Mouse (Mus musculus): Measurements from ENCODE around the gene Dner. TPM values are rescaled to one million over a fixed set of nuclear protein-coding genes. Genes with fewer than 3 reads are reported as not detected.

Gene Dner
- polyA plus RNA-seq, 1 experiment from 2014 or later: 28.5 TPM

DNA sequence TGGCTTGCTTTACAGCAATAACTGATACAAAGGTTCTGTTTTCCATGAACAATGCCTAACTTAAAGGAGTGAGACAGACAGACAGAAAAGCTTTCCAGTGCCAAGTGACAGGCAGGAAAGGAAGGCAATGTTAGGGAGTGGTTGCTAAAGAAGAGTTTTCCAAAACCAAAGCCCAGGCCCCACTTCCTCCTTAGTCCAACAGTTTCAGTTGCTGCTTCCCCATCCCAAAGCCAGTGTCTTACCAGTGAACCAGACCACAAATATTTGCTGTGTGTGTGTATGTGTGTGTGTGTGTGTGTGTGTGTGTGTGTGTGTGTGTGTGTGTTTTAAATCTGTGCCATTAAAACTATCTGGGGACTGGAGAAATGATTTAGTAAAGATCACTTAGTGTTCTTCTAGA is 258.5 kb downstream of the Dner start:
- ATAC-seq (replicated peaks; ENCODE audit: low FRiP score): no peak

DNA sequence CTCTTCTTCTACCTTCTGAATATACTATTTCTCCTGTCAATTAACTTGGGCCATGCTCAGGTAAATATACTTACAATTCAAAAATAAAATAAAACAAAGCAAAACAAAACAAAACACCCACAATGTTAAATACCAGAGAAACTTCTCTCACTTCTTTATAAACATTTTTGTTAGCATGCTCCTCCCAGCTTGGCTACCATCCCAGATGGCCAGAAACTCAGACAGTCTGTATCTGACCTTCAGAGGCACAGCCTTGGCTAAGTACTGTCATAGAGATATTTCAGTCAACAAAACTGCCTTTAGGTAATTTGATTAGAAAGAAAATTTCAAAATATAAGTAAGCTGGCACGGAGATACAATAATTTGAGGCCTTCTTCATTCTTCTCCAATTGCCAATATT is 259.7 kb downstream of the Dner start:
- Histone ChIP-seq H3K27me3 (ENCODE audit: control insufficient read depth, insufficient read depth, low read length) (no peaks in the 10 kb centered on the region), H3K4me3 (ENCODE audit: low read depth, low read length) (no peak overlapping the region), H3K4me1 (replicated peaks; ENCODE audit: control insufficient read depth, insufficient read depth, low read length) (no peaks in the 10 kb centered on the region), H3K9me3 (ENCODE audit: control insufficient read depth, low read length) (no peaks in the 10 kb centered on the region), H3K9ac (ENCODE audit: low read length) (no peak overlapping the region), H3K27ac (ENCODE audit: low read depth, low read length) (no peak overlapping the region), H3K4me2 (ENCODE audit: low read depth, low read length, severe bottlenecking) (no peak overlapping the region), H3K36me3 (ENCODE audit: control insufficient read depth, insufficient read depth, low read length) (no peaks in the 10 kb centered on the region)
- 73% methylated on average over 1 of the region's 1 CpGs for WGBS
- no peak for ATAC-seq (replicated peaks; ENCODE audit: low FRiP score)
- no peak for DNase-seq (ENCODE audit: low spot score)

More for the DNA sequence above, 258.5 kb downstream of the Dner start:
- no peaks in the 10 kb centered on the region for H3K9me3 ChIP-seq (ENCODE audit: control insufficient read depth, low read length)
- no peak overlapping the region for H3K9ac ChIP-seq (ENCODE audit: low read length)
- no peaks in the 10 kb centered on the region for H3K36me3 ChIP-seq (ENCODE audit: control insufficient read depth, insufficient read depth, low read length)
- H3K4me3 ChIP-seq (ENCODE audit: low read depth, low read length): no peak overlapping the region
- no peak overlapping the region for H3K27ac ChIP-seq (ENCODE audit: low read depth, low read length)
- no peaks in the 10 kb centered on the region for H3K27me3 ChIP-seq (ENCODE audit: control insufficient read depth, insufficient read depth, low read length)
- no peaks in the 10 kb centered on the region for H3K4me1 ChIP-seq (replicated peaks; ENCODE audit: control insufficient read depth, insufficient read depth, low read length)
- no peak overlapping the region for H3K4me2 ChIP-seq (ENCODE audit: low read depth, low read length, severe bottlenecking)
- no peak for DNase-seq (ENCODE audit: low spot score)

DNA sequence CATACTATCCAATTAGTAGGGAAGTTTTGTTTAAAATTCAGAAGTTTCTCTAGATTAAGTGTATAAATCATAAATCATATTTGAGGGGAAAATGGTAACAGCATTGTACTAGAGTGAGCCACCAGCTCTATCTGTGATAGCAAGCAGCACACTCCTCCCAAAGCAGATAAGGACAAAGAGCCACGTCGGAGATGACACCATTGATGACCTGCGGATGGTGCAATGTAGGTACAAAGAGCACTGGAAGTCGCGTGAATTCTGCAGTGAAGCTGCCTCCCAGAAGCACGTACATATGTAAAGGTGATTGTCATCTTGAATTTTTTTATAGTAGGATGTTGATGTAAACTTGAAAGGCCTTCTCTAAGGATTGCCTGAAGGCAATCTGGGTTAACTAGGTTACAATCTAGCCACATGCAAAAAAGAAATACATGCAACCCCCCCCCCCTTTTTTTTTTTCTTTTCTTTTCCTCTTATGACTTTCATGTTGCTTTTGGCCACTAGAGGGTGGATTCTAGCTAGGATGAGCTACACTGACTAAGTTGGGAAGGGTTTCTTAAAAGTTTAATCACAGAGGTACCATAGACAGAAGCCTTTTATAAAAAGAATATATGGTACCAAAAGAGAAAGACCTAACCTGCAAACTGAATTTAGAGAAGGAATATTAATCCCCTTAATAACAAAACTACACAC is 262.6 kb downstream of the Dner start:
- ATAC-seq (replicated peaks; ENCODE audit: low FRiP score): no peak
- no peak overlapping the region for H3K4me2 ChIP-seq (ENCODE audit: low read depth, low read length, severe bottlenecking)
- H3K4me1 ChIP-seq (replicated peaks; ENCODE audit: control insufficient read depth, insufficient read depth, low read length): no peaks in the 10 kb centered on the region
- H3K4me3 ChIP-seq (ENCODE audit: low read depth, low read length): no peak overlapping the region
- H3K27ac ChIP-seq (ENCODE audit: low read depth, low read length): no peak overlapping the region
- DNase-seq (ENCODE audit: low spot score): no peak
- WGBS: 87% methylated on average over 6 of the region's 6 CpGs
- H3K9me3 ChIP-seq (ENCODE audit: control insufficient read depth, low read length): no peaks in the 10 kb centered on the region
- no peaks in the 10 kb centered on the region for H3K27me3 ChIP-seq (ENCODE audit: control insufficient read depth, insufficient read depth, low read length)
- no peak overlapping the region for H3K9ac ChIP-seq (ENCODE audit: low read length)
- H3K36me3 ChIP-seq (ENCODE audit: control insufficient read depth, insufficient read depth, low read length): no peaks in the 10 kb centered on the region

DNA sequence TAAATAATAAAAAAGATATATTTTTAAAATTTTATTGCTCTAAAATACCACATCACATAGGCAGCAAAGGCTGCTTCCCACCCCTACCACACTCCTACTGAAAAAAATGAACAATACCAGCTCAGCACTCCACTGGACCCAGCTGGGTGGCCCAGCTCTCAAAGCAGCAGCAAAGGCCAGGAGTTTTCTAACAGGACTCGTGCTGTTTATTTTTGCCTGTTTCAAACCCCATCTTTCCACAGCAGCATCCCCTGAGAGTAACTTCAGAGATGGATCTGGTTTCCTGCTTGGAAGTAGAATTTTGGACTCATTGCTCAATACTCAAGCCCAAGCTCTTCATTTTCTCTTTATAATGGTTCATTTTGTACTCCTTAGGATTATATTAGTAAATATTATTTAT is 263.7 kb downstream of the Dner start:
- 76% methylated on average over 1 of the region's 1 CpGs for WGBS
- H3K36me3 ChIP-seq (ENCODE audit: control insufficient read depth, insufficient read depth, low read length): no peaks in the 10 kb centered on the region

DNA sequence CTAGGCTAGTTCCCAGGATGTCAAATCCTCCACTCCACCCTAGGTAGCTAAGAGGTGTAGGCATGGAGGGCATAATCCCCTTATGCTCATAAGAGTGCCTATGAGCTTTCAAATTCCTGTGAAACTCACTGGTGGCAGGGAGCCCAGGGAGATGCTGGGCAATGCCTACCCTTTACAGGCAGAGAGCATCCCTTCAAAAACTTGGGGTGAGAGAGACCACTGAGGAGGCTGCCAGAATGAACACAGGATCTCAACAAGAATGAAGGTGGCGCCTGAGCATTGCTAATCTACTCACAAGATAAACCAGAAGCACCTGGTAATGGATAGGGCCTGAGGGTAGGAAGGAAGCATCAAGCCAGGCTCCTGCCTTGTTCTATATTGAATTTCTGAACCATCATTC is 267.7 kb downstream of the Dner start:
- 74% methylated on average over 1 of the region's 1 CpGs for WGBS
- no peaks in the 10 kb centered on the region for H3K27me3 ChIP-seq (ENCODE audit: control insufficient read depth, insufficient read depth, low read length)
- H3K4me2 ChIP-seq (ENCODE audit: low read depth, low read length, severe bottlenecking): no peak overlapping the region
- no peak overlapping the region for H3K9ac ChIP-seq (ENCODE audit: low read length)
- no peaks in the 10 kb centered on the region for H3K4me1 ChIP-seq (replicated peaks; ENCODE audit: control insufficient read depth, insufficient read depth, low read length)
- ATAC-seq (replicated peaks; ENCODE audit: low FRiP score): no peak
- H3K36me3 ChIP-seq (ENCODE audit: control insufficient read depth, insufficient read depth, low read length): no peaks in the 10 kb centered on the region
- H3K4me3 ChIP-seq (ENCODE audit: low read depth, low read length): no peak overlapping the region
- no peak overlapping the region for H3K27ac ChIP-seq (ENCODE audit: low read depth, low read length)
- no peak for DNase-seq (ENCODE audit: low spot score)
- H3K9me3 ChIP-seq (ENCODE audit: control insufficient read depth, low read length): no peaks in the 10 kb centered on the region

More for the DNA sequence above, 263.7 kb downstream of the Dner start:
- Histone ChIP-seq H3K9ac (ENCODE audit: low read length) (no peak overlapping the region), H3K27ac (ENCODE audit: low read depth, low read length) (no peak overlapping the region), H3K4me2 (ENCODE audit: low read depth, low read length, severe bottlenecking) (no peak overlapping the region), H3K9me3 (ENCODE audit: control insufficient read depth, low read length) (no peaks in the 10 kb centered on the region), H3K27me3 (ENCODE audit: control insufficient read depth, insufficient read depth, low read length) (no peaks in the 10 kb centered on the region), H3K4me1 (replicated peaks; ENCODE audit: control insufficient read depth, insufficient read depth, low read length) (no peaks in the 10 kb centered on the region), H3K4me3 (ENCODE audit: low read depth, low read length) (no peak overlapping the region)
- ATAC-seq (replicated peaks; ENCODE audit: low FRiP score): no peak
- no peak for DNase-seq (ENCODE audit: low spot score)

DNA sequence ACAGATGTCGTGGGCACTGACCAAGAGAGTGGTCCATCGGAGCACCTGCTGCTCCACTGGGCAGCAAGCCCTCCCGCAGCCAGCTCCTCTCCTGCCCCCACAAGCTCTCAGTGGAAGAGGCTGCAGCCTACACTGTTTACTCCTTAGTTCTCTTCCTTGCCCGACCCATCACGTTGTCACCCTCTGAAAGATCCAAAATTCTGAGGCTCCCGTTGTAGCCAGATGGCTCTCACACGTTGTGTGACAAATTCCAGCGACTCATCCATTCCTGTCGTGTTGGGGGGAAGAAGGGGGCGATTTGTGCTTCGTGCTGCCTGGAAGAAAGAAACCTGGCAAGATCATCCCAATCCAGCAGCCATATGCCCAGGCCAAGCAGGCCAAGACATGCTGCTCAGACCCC is 268.3 kb downstream of the Dner start:
- no peak overlapping the region for H3K4me2 ChIP-seq (ENCODE audit: low read depth, low read length, severe bottlenecking)
- WGBS: 83% methylated on average over 11 of the region's 11 CpGs

DNA sequence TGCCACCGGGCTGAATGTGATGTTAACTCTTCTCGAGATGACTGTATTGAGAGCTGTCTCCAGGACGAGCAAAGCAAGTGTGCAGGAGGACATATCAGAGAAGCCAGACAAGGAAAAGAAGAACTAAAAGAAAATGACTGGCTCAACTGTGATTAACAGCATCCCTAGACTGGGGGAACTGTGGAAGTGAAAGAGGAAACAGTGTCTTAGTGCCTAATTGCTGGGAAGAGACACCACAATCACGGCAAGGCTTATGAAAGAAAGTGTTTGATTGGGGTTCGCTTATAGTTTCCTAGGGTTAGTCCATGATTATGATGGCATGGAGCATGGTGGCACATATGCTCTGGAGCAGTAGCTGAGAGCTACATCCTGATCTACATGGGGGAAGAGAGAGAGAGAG is 269.3 kb downstream of the Dner start:
- Histone ChIP-seq H3K9ac (ENCODE audit: low read length) (no peak overlapping the region), H3K36me3 (ENCODE audit: control insufficient read depth, insufficient read depth, low read length) (no peaks in the 10 kb centered on the region), H3K9me3 (ENCODE audit: control insufficient read depth, low read length) (no peaks in the 10 kb centered on the region), H3K4me1 (replicated peaks; ENCODE audit: control insufficient read depth, insufficient read depth, low read length) (no peaks in the 10 kb centered on the region), H3K27ac (ENCODE audit: low read depth, low read length) (no peak overlapping the region), H3K27me3 (ENCODE audit: control insufficient read depth, insufficient read depth, low read length) (no peaks in the 10 kb centered on the region), H3K4me3 (ENCODE audit: low read depth, low read length) (no peak overlapping the region), H3K4me2 (ENCODE audit: low read depth, low read length, severe bottlenecking) (no peak overlapping the region)
- WGBS: 89% methylated on average over 5 of the region's 5 CpGs
- DNase-seq (ENCODE audit: low spot score) (no peak), ATAC-seq (replicated peaks; ENCODE audit: low FRiP score) (no peak)

More for the DNA sequence above, 268.3 kb downstream of the Dner start:
- DNase-seq (ENCODE audit: low spot score) (no peak), ATAC-seq (replicated peaks; ENCODE audit: low FRiP score) (no peak)
- Histone ChIP-seq H3K4me1 (replicated peaks; ENCODE audit: control insufficient read depth, insufficient read depth, low read length) (no peaks in the 10 kb centered on the region), H3K9me3 (ENCODE audit: control insufficient read depth, low read length) (no peaks in the 10 kb centered on the region), H3K27me3 (ENCODE audit: control insufficient read depth, insufficient read depth, low read length) (no peaks in the 10 kb centered on the region), H3K27ac (ENCODE audit: low read depth, low read length) (no peak overlapping the region), H3K4me3 (ENCODE audit: low read depth, low read length) (no peak overlapping the region), H3K9ac (ENCODE audit: low read length) (no peak overlapping the region), H3K36me3 (ENCODE audit: control insufficient read depth, insufficient read depth, low read length) (no peaks in the 10 kb centered on the region)

DNA sequence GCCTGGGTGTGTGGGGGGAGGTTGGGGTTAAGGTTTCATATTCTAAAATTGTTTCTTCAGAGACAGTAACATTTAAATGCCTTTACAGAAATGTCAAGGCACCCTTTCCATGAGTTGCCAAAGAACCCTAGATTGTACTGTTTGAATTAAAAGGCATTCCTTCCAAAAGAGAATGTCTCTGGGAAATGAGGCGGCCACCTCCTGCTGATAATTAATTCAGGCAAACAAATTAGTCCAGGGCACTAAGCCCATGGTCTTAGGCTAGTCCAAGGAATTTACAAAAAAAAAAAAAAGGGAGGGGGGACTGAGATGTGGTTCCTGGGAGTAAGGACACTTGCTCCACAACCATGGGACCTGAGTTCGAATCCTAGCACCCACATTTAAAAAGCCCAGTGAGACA is 273.1 kb downstream of the Dner start:
- Histone ChIP-seq H3K9ac (ENCODE audit: low read length) (no peak overlapping the region), H3K36me3 (ENCODE audit: control insufficient read depth, insufficient read depth, low read length) (no peaks in the 10 kb centered on the region), H3K4me1 (replicated peaks; ENCODE audit: control insufficient read depth, insufficient read depth, low read length) (peaks cover 3% of the 10 kb centered on the region; the same call in 1 of the 2 replicates), H3K4me3 (ENCODE audit: low read depth, low read length) (no peak overlapping the region), H3K4me2 (ENCODE audit: low read depth, low read length, severe bottlenecking) (no peak overlapping the region), H3K27me3 (ENCODE audit: control insufficient read depth, insufficient read depth, low read length) (no peaks in the 10 kb centered on the region), H3K9me3 (ENCODE audit: control insufficient read depth, low read length) (no peaks in the 10 kb centered on the region), H3K27ac (ENCODE audit: low read depth, low read length) (no peak overlapping the region)
- WGBS: 48% methylated on average over 2 of the region's 2 CpGs
- no peak for DNase-seq (ENCODE audit: low spot score)
- ATAC-seq (replicated peaks; ENCODE audit: low FRiP score): peak; percentile 63

DNA sequence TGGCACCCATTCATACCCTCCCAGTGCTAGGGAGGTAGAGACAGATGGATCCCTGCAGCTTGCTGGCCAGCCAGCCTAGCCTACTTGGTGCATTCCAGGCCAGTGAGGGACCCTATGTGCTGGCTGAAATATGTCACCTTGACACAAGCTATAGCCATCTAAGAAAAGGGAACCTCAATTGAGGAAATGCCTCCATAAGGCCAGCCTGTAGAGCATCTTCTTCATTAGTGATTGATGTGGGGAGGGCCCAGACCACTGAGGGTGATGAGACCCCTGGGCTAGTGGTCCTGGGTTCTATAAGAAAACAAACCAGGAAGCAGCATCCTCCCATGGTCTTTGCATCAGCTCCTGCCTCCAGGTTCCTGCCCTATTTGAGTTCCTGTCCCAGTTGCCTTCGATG is 274.2 kb downstream of the Dner start:
- 89% methylated on average over 1 of the region's 1 CpGs for WGBS
- peaks cover 3% of the 10 kb centered on the region; the same call in 1 of the 2 replicates for H3K4me1 ChIP-seq (replicated peaks; ENCODE audit: control insufficient read depth, insufficient read depth, low read length)
- H3K4me3 ChIP-seq (ENCODE audit: low read depth, low read length): no peak overlapping the region
- no peak overlapping the region for H3K9ac ChIP-seq (ENCODE audit: low read length)
- H3K9me3 ChIP-seq (ENCODE audit: control insufficient read depth, low read length): no peaks in the 10 kb centered on the region
- no peaks in the 10 kb centered on the region for H3K36me3 ChIP-seq (ENCODE audit: control insufficient read depth, insufficient read depth, low read length)
- no peak overlapping the region for H3K27ac ChIP-seq (ENCODE audit: low read depth, low read length)
- ATAC-seq (replicated peaks; ENCODE audit: low FRiP score) (no peak), DNase-seq (ENCODE audit: low spot score) (no peak)
- H3K4me2 ChIP-seq (ENCODE audit: low read depth, low read length, severe bottlenecking): no peak overlapping the region
- no peaks in the 10 kb centered on the region for H3K27me3 ChIP-seq (ENCODE audit: control insufficient read depth, insufficient read depth, low read length)

Data from forebrain, embryonic 11.5 days (tissue).